Mouse (Mus musculus) activated CD4-positive, CD25-positive, alpha-beta regulatory T cell (primary cell): Measurements from ENCODE around the gene Fxyd5. TPM values are rescaled to one million over a fixed set of nuclear protein-coding genes. Genes with fewer than 3 reads are reported as not detected.

Source experiments
- polyA plus RNA-seq, 2 experiments: library from polyadenylated mRNA; unstranded; fragments of 100-300 nt; shearing (Covaris generic); gene quantifications; one replicate each; pipeline ENCODE4 v1.2.1; 2017

Fxyd5 gene
- polyA plus RNA-seq = 1,000 to 10,000 TPM; 1,294 to 2,250 TPM

DNA sequence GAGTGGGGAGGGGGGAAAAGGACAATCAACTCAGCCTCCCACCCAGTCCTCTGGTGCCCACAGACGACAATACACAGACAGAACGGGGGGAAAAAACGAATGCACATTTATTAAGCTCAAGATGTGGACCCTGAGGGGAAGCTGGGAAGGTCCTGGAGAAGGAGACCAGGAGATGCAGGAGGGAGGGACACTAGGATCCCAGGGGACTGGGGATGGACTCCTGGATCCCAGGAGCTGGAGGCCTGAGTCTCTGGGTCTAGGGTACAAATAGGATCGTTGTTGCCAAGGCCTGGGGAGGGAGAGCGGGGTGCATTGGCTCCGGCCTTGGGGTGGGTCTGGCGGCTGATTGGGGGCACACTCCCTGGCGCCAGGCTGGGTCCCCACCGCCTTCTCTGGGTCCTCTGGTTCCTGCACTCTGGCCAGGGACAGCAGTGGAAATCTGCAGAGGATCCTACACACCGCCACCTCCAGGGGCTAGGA lies at the start of gene Fxyd5:
Gene Fxyd5, minus strand, starts transcription at position 51 of the 480 bp plus-strand sequence.

DNA sequence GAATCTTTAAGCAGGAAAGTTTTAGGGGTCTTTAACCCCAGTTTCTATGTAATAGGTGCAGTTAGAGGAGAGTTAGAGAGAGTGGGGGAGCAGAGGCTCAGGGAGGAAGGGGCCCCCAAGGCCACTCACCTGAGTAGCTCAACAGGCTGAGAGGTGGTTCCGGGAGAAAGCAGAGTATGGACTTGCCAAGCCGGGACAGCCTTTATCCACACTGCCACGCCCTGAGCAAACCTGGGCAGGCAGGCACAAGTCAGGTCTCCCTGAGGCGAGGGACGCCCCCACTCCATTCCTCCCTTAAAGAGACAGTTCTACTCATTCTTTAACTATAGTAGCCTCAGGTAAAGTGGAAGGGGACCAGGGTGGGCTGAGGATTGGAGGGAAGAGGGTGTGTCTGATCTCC lies 34.2 kb upstream of the Fxyd5 start, which contains the start of gene Fxyd3:
Gene Fxyd3, minus strand, starts transcription at position 213 of the 400 bp plus-strand sequence.

DNA sequence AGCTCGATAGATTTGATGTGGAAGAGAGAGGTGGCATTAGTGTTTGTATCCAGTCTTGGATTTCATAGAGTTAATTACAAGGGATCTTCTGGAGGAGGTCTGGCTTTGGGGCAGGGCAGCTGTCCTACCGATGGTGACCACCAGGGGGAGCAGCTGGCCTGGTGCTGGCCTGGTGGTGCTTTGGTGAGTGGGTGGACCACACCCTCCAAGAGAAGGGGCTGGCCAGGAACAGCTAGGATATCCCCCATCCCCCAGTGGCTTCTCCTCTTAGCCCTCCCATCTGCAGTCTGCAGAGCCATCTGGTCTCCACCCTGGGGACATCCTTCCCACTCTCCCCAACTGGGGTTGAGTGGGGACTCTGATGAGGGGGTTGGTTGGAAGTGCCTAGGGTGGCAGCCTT lies 16.8 kb upstream of the Fxyd5 start, which contains the start of gene Lgi4:
Gene Lgi4, plus strand, starts transcription at position 235 of the 400 bp plus-strand sequence.

DNA sequence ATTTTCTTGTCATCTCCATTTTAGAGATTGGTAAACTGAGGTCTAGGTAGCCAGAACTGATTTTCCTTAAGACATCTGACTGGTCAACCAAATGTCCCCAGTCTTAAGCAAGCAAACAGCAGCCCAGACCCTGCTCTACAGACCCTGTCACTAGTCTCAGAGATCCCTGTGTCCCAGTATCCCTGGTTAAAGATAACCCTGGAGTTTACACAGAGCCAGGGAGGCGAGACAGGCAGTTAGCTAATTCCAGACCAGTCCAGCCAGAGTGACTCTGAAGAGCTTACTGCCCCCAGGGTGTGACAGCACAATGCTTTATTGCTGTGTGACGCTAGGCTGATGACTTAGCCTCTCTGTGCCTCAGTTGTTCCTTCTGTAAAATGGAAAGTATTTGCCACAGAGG lies 14.8 kb upstream of the Fxyd5 start, which contains the start of gene Fxyd1:
Gene Fxyd1, minus strand, starts transcription at position 129 of the 400 bp plus-strand sequence.

DNA sequence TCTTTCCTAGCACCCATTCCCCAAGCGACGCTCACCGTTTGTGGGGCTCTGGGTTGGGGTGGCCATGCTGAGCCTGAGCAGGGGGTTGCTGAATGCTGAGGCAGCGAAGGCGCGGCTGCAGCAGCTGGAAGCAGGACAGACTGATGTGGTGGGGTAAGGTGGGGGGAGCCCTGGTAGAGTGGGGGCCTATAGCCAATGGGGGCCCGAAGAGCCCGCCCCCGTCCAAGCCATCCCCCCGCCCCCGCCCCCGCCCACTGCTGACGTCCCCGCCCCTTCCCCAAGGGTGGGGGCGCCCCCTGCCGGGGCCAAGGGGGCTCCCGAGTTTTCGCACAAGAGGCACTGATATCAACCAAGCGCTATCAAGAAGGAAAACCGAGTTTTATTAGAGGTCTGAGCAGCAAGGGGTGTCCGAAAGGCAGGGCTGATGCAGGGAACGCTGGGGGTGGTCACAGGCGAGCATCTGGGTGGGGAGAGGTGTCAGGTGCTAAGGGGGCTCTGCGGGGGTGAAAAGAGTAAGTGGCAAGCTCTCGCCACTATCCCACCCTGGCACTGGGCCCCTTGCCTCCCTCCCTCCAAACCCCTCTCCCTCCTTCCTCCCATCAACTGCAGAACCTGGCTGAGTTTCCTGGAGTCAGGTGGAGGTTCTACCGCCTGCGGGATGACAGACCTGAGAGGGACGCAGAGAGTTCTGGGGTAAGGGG lies 9.2 kb upstream of the Fxyd5 start, which contains the start of gene Fxyd7:
Gene Fxyd7, minus strand, starts transcription at position 147 of the 701 bp plus-strand sequence.

Other genes with a start within 250 kb of the Fxyd5 start
- gene Ffar2, start 218.7 kb downstream of the Fxyd5 start, polyA plus RNA-seq = under 1 TPM; 0.27 to 0.69 TPM
- not detected for gene Ffar3, start 186.3 kb downstream of the Fxyd5 start, polyA plus RNA-seq
- gene Ffar1, start 180.9 kb downstream of the Fxyd5 start, polyA plus RNA-seq = under 1 TPM in 1 of 2 experiments, not detected in 1; 0.11 TPM
- gene Cd22, start 162.1 kb downstream of the Fxyd5 start, polyA plus RNA-seq = 1 to 10 TPM; 5.6 to 8.0 TPM
- gene Mag, start 127.6 kb downstream of the Fxyd5 start, polyA plus RNA-seq = under 1 TPM in 1 of 2 experiments, not detected in 1; 0.47 TPM
- gene Hamp2, start 117.8 kb downstream of the Fxyd5 start, polyA plus RNA-seq = not detected
- under 1 TPM in 1 of 2 experiments, not detected in 1; 0.76 TPM for gene Hamp, start 98.4 kb downstream of the Fxyd5 start, polyA plus RNA-seq
- gene Usf2, start 85.7 kb downstream of the Fxyd5 start, polyA plus RNA-seq = 10 to 100 TPM; 13.0 to 18.6 TPM
- 10 to 100 TPM; 10.5 to 23.2 TPM for gene Lsr, start 69.0 kb downstream of the Fxyd5 start, polyA plus RNA-seq
- gene Fam187b, start 68.7 kb downstream of the Fxyd5 start, polyA plus RNA-seq = under 1 TPM in 1 of 2 experiments, not detected in 1; 0.83 TPM
- gene Fxyd7, start 9.0 kb upstream of the Fxyd5 start, polyA plus RNA-seq = not detected
- gene Fxyd1, start 14.7 kb upstream of the Fxyd5 start, polyA plus RNA-seq = under 1 TPM; 0.72 to 0.98 TPM
- under 1 TPM in 1 of 2 experiments, not detected in 1; 0.72 TPM for gene Lgi4, start 16.9 kb upstream of the Fxyd5 start, polyA plus RNA-seq
- gene Fxyd3, start 34.2 kb upstream of the Fxyd5 start, polyA plus RNA-seq = not detected
- gene Hpn, start 72.8 kb upstream of the Fxyd5 start, polyA plus RNA-seq = 10 to 100 TPM in 1 of 2 experiments, 1 to 10 TPM in 1; 9.4 to 13.2 TPM
- 1 to 10 TPM; 1.5 to 3.2 TPM for gene Scn1b, start 84.5 kb upstream of the Fxyd5 start, polyA plus RNA-seq
- 100 to 1,000 TPM; 276 to 323 TPM for gene Gramd1a, start 113.4 kb upstream of the Fxyd5 start, polyA plus RNA-seq
- not detected for gene Scgb2b2, start 248.0 kb upstream of the Fxyd5 start, polyA plus RNA-seq
- gene Scgb1b2, start 249.3 kb upstream of the Fxyd5 start, polyA plus RNA-seq = not detected